Mouse (Mus musculus) liver, embryonic 15.5 days (tissue): ENCODE data around the gene Prr22. TPM values are rescaled to one million over a fixed set of nuclear protein-coding genes. Genes with fewer than 3 reads are reported as not detected.

ENCODE experiments used
- ATAC-seq: fragments of 200-750 bp; cut with Nextera tagmentation; 2 replicates; pipeline ENCODE4 v1.8.0; 2017; ENCODE audit warnings: moderate number of reproducible peaks, mild to moderate bottlenecking, moderate library complexity; ENCODE audit not compliant: insufficient read depth
- H3K27ac ChIP-seq: fragments of 300-500 bp; sonication (generic); replicated peaks from 2 replicates; pipeline ENCODE4 v1.5.1; 2015; ENCODE audit warnings: mild to moderate bottlenecking, inconsistent platforms
- H3K27me3 ChIP-seq: fragments of 300-500 bp; sonication (generic); 2 replicates; pipeline ENCODE4 v1.6.1; 2015; ENCODE audit warnings: mild to moderate bottlenecking, inconsistent platforms
- H3K36me3 ChIP-seq: fragments of 300-500 bp; sonication (generic); replicated peaks from 2 replicates; pipeline ENCODE4 v1.6.1; 2015; ENCODE audit warnings: moderate library complexity, mild to moderate bottlenecking, inconsistent platforms
- H3K4me1 ChIP-seq: fragments of 300-500 bp; sonication (generic); replicated peaks from 2 replicates; pipeline ENCODE4 v1.6.1; 2015; ENCODE audit warnings: inconsistent platforms
- H3K4me2 ChIP-seq: fragments of 300-500 bp; sonication (generic); 2 replicates; pipeline ENCODE4 v1.6.1; 2015; ENCODE audit warnings: moderate library complexity, mild to moderate bottlenecking, inconsistent platforms
- H3K4me3 ChIP-seq: fragments of 300-500 bp; sonication (generic); replicated peaks from 2 replicates; pipeline ENCODE4 v1.5.1; 2015; ENCODE audit warnings: mild to moderate bottlenecking, inconsistent platforms
- H3K9ac ChIP-seq: fragments of 300-500 bp; sonication (generic); 2 replicates; pipeline ENCODE4 v1.6.1; 2015; ENCODE audit warnings: moderate library complexity, mild to moderate bottlenecking, inconsistent platforms
- H3K9me3 ChIP-seq: fragments of 300-500 bp; sonication (generic); replicated peaks from 2 replicates; pipeline ENCODE4 v1.6.1; 2016; ENCODE audit warnings: inconsistent platforms
- WGBS: fragments of 180-500 bp; shearing (Covaris S2); methylation state at CpG from one replicate; pipeline ENCODE4 v1.1.7; 2015; ENCODE audit warnings: mixed read lengths; ENCODE audit not compliant: insufficient replicate concordance; 5-methylcytosine and 5-hydroxymethylcytosine counted together
- polyA plus RNA-seq: library from polyadenylated mRNA; unstranded; fragments of >200 nt; fragmentation: Nextera tagmentation; extraction: Ambion mirVana; gene quantifications from 2 replicates; pipeline ENCODE4 v1.2.1, GENCODE M21; 2015

The Prr22 gene
- polyA plus RNA-seq, 1 experiment from 2014 or later: 0.60 TPM

- Histone ChIP-seq H3K27me3 (peaks cover 21% of the 10 kb centered on the region), H3K4me2 (peak overlapping the region; percentile 96), H3K9ac (peak overlapping the region; percentile 64), H3K36me3 (peaks cover 6% of the 10 kb centered on the region), H3K4me3 (peak overlapping the region; percentile 80), H3K9me3 (no peaks in the 10 kb centered on the region), H3K27ac (peak overlapping the region; percentile 96), H3K4me1 (peaks cover 79% of the 10 kb centered on the region)
- 0% methylated on average over 28 of the region's 28 CpGs for WGBS
- peak; percentile 66 for ATAC-seq
These were observed 8.0 kb upstream of the Prr22 start for GRCm38 (mm10) chr17:56761991-56762410.

- ATAC-seq: no peak
These were observed 7.0 kb upstream of the Prr22 start for GRCm38 (mm10) chr17:56762769-56763731.

GRCm38 (mm10) chr17:56763741-56764250, 6.3 kb upstream of the Prr22 start:
- no peak for ATAC-seq
- WGBS: 57% methylated on average over 8 of the region's 8 CpGs
- peaks cover 61% of the 10 kb centered on the region for H3K4me1 ChIP-seq
- H3K27ac ChIP-seq: peak overlapping the region; percentile 96
- H3K27me3 ChIP-seq: peaks cover 13% of the 10 kb centered on the region
- peak overlapping the region; percentile 96 for H3K4me2 ChIP-seq
- no peak overlapping the region; the same call in 1 of the 2 replicates for H3K9ac ChIP-seq
- H3K9me3 ChIP-seq: no peaks in the 10 kb centered on the region
- H3K4me3 ChIP-seq: peak overlapping the region; percentile 80
- peaks cover 23% of the 10 kb centered on the region for H3K36me3 ChIP-seq

More at GRCm38 (mm10) chr17:56762769-56763731, 7.0 kb upstream of the Prr22 start:
- H3K4me2 ChIP-seq: peak overlapping the region; percentile 96
- peaks cover 14% of the 10 kb centered on the region for H3K27me3 ChIP-seq
- 26% methylated on average over 27 of the region's 27 CpGs for WGBS
- no peaks in the 10 kb centered on the region for H3K9me3 ChIP-seq
- H3K4me3 ChIP-seq: peak overlapping the region; percentile 80; the same call in 1 of the 2 replicates
- H3K36me3 ChIP-seq: peaks cover 16% of the 10 kb centered on the region
- H3K4me1 ChIP-seq: peaks cover 68% of the 10 kb centered on the region
- peak overlapping the region; percentile 96 for H3K27ac ChIP-seq
- peak overlapping the region; percentile 43; the same call in 1 of the 2 replicates for H3K9ac ChIP-seq

DNA sequence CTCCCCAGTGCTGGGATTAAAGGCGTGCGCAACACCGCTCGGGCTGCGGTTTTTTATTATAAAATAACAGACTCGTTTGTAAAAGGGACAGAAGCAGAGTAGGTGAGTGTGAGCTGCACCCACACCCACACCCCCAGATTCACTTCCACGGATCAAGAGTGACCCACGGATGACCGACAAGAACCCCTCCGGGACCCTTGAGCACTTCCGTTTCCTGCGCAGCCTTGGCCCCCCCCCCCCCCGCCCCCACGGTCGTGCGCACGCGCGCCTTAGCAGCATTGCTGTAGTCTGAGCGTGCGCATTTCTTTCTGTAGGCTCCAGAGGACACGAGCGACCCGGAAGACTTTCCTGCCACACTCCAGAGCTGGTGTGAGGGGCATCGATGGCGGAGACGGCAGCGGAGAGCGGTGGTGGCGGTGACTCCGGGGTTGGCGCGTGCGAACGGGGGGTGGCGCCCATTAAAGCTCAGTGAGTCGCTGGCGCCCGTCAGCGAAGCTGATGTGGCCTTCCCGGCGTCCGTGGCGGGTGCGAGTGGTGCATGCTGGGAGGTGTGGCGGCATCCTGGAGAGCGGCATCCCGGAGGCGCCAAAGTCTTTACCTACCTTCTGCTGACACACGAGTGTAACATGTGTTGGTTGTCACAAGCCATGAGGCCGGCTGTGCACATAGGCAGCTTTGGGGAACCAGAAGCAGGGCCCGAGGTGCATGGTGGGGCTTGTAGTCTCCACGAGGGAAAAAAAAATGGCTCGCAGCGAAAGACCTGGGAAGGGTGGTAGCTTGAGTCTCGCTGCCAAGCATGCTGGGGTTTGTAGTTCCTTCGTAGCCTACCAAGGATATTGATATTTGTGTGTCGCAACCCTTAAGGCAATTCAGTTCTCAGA, 5.3 kb upstream of the Prr22 start, which contains the start of gene Dus3l:
Gene Dus3l, plus strand, starts transcription at position 284 of the 881 bp plus-strand sequence.
- H3K9me3 ChIP-seq: no peaks in the 10 kb centered on the region
- peaks cover 7% of the 10 kb centered on the region; the same call in 1 of the 2 replicates for H3K27me3 ChIP-seq
- H3K36me3 ChIP-seq: peaks cover 32% of the 10 kb centered on the region
- H3K4me2 ChIP-seq: peak within 1 kb of the TSS; percentile 96
- under 1% methylated on average over 58 of the region's 58 CpGs for WGBS
- peak within 1 kb of the TSS; percentile 85 for H3K9ac ChIP-seq
- H3K4me1 ChIP-seq: peaks cover 52% of the 10 kb centered on the region
- peak within 1 kb of the TSS; percentile 96 for H3K27ac ChIP-seq
- H3K4me3 ChIP-seq: peak within 1 kb of the TSS; percentile 80
- peak; percentile 72 for ATAC-seq

DNA sequence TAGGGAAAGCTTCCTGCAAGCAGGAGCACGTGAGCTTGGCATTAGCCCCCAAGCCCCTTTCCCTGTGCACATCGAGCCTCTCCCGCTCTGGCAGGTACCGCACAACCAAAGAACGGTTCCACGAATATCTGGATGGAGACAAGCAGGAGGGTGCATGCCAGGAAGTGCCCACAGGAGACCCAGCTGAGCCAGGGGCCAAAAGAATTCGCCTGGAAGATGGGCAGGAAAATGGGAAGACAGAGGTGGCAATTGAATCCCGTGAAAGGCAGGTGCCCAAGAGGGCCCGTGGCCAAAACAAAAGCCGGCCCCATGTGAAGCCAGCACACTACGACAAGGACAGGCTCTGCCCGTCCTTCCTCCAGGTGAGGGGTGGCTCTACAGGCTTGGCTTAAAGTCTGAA, 4.6 kb upstream of the Prr22 start:
- H3K4me2 ChIP-seq: peak overlapping the region; percentile 96
- peak overlapping the region; percentile 80 for H3K4me3 ChIP-seq
- no peaks in the 10 kb centered on the region for H3K9me3 ChIP-seq
- H3K4me1 ChIP-seq: peaks cover 45% of the 10 kb centered on the region
- WGBS: 39% methylated on average over 12 of the region's 12 CpGs
- H3K9ac ChIP-seq: peak overlapping the region; percentile 85
- H3K27ac ChIP-seq: peak overlapping the region; percentile 96
- ATAC-seq: no peak
- peaks cover 2% of the 10 kb centered on the region; the same call in 1 of the 2 replicates for H3K27me3 ChIP-seq
- peaks cover 35% of the 10 kb centered on the region for H3K36me3 ChIP-seq

DNA sequence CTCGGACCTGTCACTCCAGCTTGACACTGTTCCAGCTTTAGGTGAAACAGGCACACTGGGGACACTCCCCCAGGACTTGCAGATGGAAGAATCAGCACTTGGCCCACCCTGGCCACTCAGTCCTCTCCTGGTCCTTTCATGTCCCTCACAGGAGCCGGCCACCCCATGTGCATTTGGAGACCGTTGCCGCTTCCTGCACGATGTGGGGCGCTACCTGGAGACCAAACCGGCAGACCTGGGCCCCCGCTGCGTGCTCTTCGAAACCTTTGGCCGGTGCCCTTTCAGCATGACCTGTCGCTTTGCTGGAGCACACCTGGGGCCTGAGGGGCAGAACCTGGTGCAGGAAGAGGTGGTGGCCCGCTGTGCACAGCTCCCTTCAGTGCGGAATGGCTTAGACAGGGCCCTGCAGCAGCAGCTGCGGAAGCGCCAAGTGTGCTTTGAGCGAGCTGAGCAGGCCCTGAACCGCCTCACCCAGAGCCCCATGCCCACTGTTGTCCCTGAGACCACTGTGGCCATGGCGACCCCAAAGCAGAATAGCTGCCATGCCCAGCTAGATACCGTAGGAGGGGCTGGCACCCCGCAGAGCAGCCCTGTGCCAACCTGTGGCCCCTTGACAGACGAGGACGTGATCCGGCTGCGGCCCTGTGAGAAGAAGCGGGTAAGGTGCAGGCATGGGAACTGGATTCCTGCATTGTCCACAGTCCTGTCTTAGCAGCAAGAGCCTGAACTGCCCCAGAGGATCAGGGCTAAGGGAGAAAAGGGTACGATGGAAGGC, 3.2 kb upstream of the Prr22 start:
- WGBS: 88% methylated on average over 27 of the region's 27 CpGs
- ATAC-seq: no peak
- no peak overlapping the region for H3K4me3 ChIP-seq
- H3K36me3 ChIP-seq: peaks cover 39% of the 10 kb centered on the region
- H3K4me2 ChIP-seq: no peak overlapping the region
- H3K27ac ChIP-seq: no peak overlapping the region
- H3K27me3 ChIP-seq: no peaks in the 10 kb centered on the region
- H3K9ac ChIP-seq: no peak overlapping the region
- H3K4me1 ChIP-seq: peaks cover 31% of the 10 kb centered on the region
- no peaks in the 10 kb centered on the region for H3K9me3 ChIP-seq

DNA sequence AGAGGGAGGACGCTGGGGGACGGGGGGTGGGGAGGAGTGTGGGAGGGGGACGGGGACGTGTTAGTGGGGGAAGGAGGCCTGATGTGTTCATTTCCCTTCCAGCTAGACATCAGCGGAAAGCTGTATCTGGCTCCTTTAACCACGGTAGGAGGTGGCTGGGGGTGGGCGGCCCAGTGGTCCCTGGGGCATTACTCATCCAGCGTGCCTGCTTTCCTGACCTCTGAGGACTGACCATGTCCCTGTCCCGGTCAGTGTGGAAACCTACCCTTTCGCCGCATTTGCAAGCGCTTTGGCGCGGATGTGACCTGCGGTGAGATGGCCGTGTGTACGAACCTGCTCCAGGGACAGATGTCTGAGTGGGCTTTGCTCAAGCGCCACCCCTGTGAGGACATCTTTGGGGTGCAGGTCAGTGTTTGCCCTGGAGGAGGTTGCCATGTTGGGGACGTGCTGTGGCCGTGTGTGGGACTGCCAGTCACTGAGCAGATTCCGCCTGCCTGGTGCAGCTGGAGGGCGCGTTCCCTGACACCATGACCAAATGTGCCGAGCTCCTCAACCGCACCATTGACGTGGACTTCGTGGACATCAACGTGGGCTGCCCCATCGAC, 2.4 kb upstream of the Prr22 start:
- WGBS: 87% methylated on average over 29 of the region's 29 CpGs
- peaks cover 39% of the 10 kb centered on the region for H3K36me3 ChIP-seq
- no peak for ATAC-seq

DNA sequence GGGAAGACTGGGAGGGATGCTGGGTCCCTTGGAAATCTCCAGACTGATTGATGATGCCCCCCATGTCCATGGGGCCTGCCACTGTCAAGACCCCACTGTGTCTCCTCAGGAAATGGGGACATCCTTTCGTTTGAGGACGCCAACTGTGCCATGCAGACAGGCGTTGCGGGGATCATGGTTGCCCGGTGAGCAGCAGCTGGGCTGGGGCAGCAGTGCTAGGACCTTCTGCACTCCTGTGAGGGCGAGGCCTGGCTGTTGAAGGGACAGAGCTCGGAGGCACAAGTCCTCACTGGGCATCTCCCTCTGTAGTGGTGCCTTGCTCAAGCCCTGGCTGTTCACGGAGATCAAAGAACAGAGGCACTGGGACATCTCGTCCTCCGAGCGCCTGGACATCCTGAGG, 1.1 kb upstream of the Prr22 start:
- Histone ChIP-seq H3K9me3 (no peaks in the 10 kb centered on the region), H3K9ac (no peak overlapping the region), H3K4me2 (no peak overlapping the region), H3K27ac (no peak overlapping the region), H3K27me3 (no peaks in the 10 kb centered on the region), H3K4me3 (no peak overlapping the region), H3K4me1 (peaks cover 24% of the 10 kb centered on the region), H3K36me3 (peaks cover 39% of the 10 kb centered on the region)
- 83% methylated on average over 11 of the region's 11 CpGs for WGBS
- no peak for ATAC-seq

More for the DNA sequence above, 2.4 kb upstream of the Prr22 start:
- Histone ChIP-seq H3K27ac (no peak overlapping the region), H3K27me3 (no peaks in the 10 kb centered on the region), H3K9me3 (no peaks in the 10 kb centered on the region), H3K4me3 (no peak overlapping the region), H3K4me2 (no peak overlapping the region), H3K4me1 (peaks cover 24% of the 10 kb centered on the region), H3K9ac (no peak overlapping the region)

DNA sequence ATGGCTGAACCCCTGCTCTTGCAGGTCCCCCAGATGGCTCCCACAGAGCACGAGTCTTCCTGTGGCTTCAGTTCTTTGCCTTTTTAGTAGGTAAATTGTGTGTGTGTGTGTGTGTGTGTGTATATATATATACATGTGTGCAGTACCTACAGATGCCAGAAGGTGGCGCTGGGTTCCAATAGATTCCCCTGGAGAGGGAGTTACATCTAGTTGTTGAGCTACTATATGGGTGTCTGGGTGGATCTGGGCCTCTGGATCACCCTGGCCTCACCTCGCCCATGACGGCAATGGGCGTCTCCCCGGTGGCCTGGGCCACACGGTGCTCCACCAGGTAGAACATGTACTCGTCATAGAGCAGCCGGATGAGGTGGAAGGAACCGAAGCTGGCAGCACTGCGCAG, 7.5 kb downstream of the Prr22 start:
- Histone ChIP-seq H3K4me3 (no peak overlapping the region), H3K4me2 (no peak overlapping the region), H3K27me3 (no peaks in the 10 kb centered on the region), H3K9ac (no peak overlapping the region), H3K27ac (no peak overlapping the region), H3K9me3 (peaks cover 4% of the 10 kb centered on the region; the same call in 1 of the 2 replicates), H3K36me3 (peaks cover 62% of the 10 kb centered on the region), H3K4me1 (peaks cover 23% of the 10 kb centered on the region)
- no peak for ATAC-seq
- 86% methylated on average over 11 of the region's 11 CpGs for WGBS
